Mouse (Mus musculus): Measurements from ENCODE around the gene Ncf2. TPM values are rescaled to one million over a fixed set of nuclear protein-coding genes. Genes with fewer than 3 reads are reported as not detected.

Gene Ncf2
- polyA plus RNA-seq (2012; rRNA removed) = 29.7 and 33.7 TPM in 2 replicates

DNA sequence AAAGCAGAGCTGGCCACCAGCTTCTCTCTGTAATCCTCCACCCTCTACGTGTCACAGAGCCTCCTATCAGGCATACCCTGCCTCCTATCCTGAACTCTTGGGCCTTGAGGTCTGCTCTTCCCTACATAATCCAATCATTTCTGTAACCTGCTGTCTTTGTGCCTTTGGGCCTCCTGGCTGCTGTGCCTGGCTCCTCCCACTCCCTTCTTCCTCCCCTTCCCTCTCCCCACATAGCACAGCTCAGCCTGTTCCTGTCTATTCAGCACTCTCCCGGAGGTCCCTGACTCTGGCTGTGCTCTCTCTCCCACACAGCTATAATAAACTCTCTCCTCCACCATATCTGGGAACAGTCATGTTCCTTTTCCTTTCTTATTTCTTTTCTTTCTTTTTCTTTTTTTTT lies at the start of gene Ncf2:
Gene Ncf2 (plus strand): TSS at position 298 of the 400 bp plus-strand sequence.
- WGBS = 38% methylated on average over 2 of the region's 2 CpGs
- Histone ChIP-seq H3K4me1 (ENCODE audit: control insufficient read depth, insufficient read depth, insufficient read length) (peaks cover 10% of the 10 kb centered on the region; the same call in 1 of the 2 replicates), H3K27ac (ENCODE audit: insufficient read depth, low read length) (peak within 1 kb of the TSS; percentile 8; the same call in 1 of the 2 replicates), H3K36me3 (ENCODE audit: control insufficient read depth, insufficient read depth, low read length) (no peaks in the 10 kb centered on the region), H3K4me3 (ENCODE audit: extremely low read depth, insufficient read depth, insufficient read length) (no peak within 1 kb of the TSS), H3K27me3 (ENCODE audit: control insufficient read depth, insufficient read depth, low read length) (no peaks in the 10 kb centered on the region)
- no peak for TF ChIP-seq POLR2A (IDR thresholded peaks at IDR 0.05; ENCODE audit: low read depth, low read length)
- TF ChIP-seq CTCF (IDR thresholded peaks at IDR 0.05; ENCODE audit: extremely low read depth, insufficient read depth, insufficient read length, insufficient replicate concordance) = no peak
- no peak for DNase-seq (ENCODE audit: low read depth in 1 of 2, low spot score in 2 of 2)

DNA sequence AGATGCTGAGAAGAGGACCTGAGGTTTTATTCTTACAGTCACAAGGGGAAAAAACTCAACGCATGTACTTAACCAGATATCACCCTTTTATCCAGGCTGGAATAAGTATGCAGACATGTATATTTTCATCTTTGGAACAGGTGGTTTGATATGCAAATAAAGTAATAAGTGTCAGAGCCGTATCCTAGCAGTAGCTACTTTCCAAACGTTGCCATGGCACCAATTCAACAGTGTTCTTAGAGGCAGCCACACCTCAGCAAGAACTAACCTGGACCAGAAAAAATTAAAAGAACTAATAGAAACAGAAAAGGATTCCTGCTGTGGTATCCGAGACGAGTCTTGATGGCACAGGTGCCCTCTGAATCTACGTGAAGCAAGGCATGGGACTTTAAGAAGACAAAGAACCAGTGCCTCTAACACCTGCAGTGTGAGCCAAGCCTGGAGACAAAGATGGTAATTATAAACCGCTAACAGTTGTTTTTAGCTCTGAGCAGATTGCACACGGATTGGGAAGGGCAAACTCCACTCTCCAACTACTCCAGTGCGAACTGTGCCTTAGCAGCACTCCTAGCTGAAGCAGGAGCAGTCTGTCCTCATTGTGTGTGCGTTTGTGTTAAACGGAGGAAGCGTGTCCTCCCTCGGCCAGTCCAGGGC lies 49.6 kb upstream of the Ncf2 start, which contains the start of gene Apobec4:
Gene Apobec4 (plus strand): TSS at position 240 of the 654 bp plus-strand sequence.
- H3K4me3 ChIP-seq (ENCODE audit: extremely low read depth, insufficient read depth, insufficient read length) = no peak within 1 kb of the TSS
- TF ChIP-seq POLR2A (IDR thresholded peaks at IDR 0.05; ENCODE audit: low read depth, low read length) = no peak
- no peak for TF ChIP-seq CTCF (IDR thresholded peaks at IDR 0.05; ENCODE audit: extremely low read depth, insufficient read depth, insufficient read length, insufficient replicate concordance)

DNA sequence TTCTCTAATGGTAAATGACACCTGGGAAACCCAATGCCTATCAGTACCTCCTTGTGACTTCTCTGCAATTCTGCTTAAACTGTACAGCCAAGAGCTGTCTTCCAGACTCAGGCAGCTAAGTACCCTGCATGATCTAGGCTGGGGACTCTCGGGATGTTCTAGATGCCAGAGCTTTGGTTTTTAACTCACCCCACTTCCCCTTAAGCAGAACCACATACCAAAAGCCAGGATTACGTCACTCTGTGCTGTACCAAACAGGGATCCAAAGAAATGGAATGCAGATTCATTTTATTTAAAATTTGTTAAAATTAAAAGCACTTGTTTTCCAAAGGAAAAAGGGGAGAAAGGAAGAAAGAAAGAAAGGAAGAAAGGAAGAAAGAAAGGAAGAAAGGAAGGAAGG lies 38.2 kb upstream of the Ncf2 start:
- Histone ChIP-seq H3K27ac (ENCODE audit: insufficient read depth, low read length) (no peak overlapping the region), H3K27me3 (ENCODE audit: control insufficient read depth, insufficient read depth, low read length) (no peaks in the 10 kb centered on the region; the same call in 1 of the 2 replicates), H3K36me3 (ENCODE audit: control insufficient read depth, insufficient read depth, low read length) (no peaks in the 10 kb centered on the region), H3K4me3 (ENCODE audit: extremely low read depth, insufficient read depth, insufficient read length) (no peak overlapping the region), H3K4me1 (ENCODE audit: control insufficient read depth, insufficient read depth, insufficient read length) (no peaks in the 10 kb centered on the region)
- no peak for DNase-seq (ENCODE audit: low read depth in 1 of 2, low spot score in 2 of 2)
- no peak for TF ChIP-seq CTCF (IDR thresholded peaks at IDR 0.05; ENCODE audit: extremely low read depth, insufficient read depth, insufficient read length, insufficient replicate concordance)
- TF ChIP-seq POLR2A (IDR thresholded peaks at IDR 0.05; ENCODE audit: low read depth, low read length) = no peak
- WGBS = 51% methylated on average over 2 of the region's 2 CpGs

More for the DNA sequence above, 49.6 kb upstream of the Ncf2 start, which contains the start of gene Apobec4:
- no peaks in the 10 kb centered on the region for H3K27me3 ChIP-seq (ENCODE audit: control insufficient read depth, insufficient read depth, low read length)
- no peaks in the 10 kb centered on the region for H3K36me3 ChIP-seq (ENCODE audit: control insufficient read depth, insufficient read depth, low read length)
- peaks cover 2% of the 10 kb centered on the region; the same call in 1 of the 2 replicates for H3K4me1 ChIP-seq (ENCODE audit: control insufficient read depth, insufficient read depth, insufficient read length)
- WGBS = 72% methylated on average over 13 of the region's 13 CpGs
- no peak for DNase-seq (ENCODE audit: low read depth in 1 of 2, low spot score in 2 of 2)
- H3K27ac ChIP-seq (ENCODE audit: insufficient read depth, low read length) = no peak within 1 kb of the TSS

DNA sequence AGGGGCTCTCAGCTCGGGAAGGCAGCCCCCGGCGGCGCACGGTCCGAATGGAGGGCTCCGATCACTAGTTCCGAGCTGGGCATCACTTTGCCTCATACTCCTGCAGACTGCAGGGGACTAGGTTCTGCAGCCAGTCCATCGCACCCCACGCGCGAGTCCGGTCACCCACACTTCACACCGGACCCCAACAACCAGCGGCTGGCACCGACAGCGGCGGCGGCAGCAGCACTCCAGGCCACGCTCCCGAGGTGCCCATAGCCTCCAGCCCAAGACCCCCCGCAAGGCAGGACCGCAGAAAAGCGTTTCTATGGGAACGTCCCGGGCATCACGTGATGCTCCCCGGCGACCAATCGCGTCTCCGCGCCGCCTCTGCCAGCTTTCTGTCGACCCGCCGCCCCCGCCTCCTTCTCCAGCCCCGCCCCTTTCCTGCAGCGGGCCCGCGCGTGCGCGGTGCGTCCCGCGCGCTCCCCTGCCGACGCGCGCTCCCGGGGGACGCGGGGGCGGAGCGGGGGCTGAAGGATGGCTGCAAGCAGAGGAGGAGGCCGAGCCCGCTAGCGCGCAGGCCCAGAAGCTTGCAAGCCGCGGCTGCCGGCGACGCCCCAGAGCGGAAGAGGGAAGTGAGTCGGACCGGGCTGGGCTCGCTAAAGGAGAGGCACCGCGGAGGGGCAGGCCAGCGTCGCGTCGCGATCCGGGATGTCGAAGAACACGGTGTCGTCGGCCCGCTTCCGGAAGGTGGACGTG lies 33.8 kb upstream of the Ncf2 start, which contains the start of the genes Rgl1 and Arpc5:
Gene Rgl1 (minus strand): TSS at position 320 of the 741 bp plus-strand sequence.
Gene Arpc5 (plus strand): TSS at position 511 of the 741 bp plus-strand sequence.
- Histone ChIP-seq H3K4me1 (ENCODE audit: control insufficient read depth, insufficient read depth, insufficient read length) (no peaks in the 10 kb centered on the region), H3K36me3 (ENCODE audit: control insufficient read depth, insufficient read depth, low read length) (peaks cover 16% of the 10 kb centered on the region), H3K4me3 (ENCODE audit: extremely low read depth, insufficient read depth, insufficient read length) (peak within 1 kb of the TSS; percentile 100), H3K27ac (ENCODE audit: insufficient read depth, low read length) (peak within 1 kb of the TSS; percentile 98), H3K27me3 (ENCODE audit: control insufficient read depth, insufficient read depth, low read length) (no peaks in the 10 kb centered on the region; the same call in 1 of the 2 replicates)
- under 1% methylated on average over 86 of the region's 86 CpGs for WGBS
- TF ChIP-seq CTCF (IDR thresholded peaks at IDR 0.05; ENCODE audit: extremely low read depth, insufficient read depth, insufficient read length, insufficient replicate concordance) (no peak), POLR2A (IDR thresholded peaks at IDR 0.05; ENCODE audit: low read depth, low read length) (peak; percentile 96)
- peak; percentile 93 to 97 for DNase-seq (ENCODE audit: low read depth in 1 of 2, low spot score in 2 of 2)

DNA sequence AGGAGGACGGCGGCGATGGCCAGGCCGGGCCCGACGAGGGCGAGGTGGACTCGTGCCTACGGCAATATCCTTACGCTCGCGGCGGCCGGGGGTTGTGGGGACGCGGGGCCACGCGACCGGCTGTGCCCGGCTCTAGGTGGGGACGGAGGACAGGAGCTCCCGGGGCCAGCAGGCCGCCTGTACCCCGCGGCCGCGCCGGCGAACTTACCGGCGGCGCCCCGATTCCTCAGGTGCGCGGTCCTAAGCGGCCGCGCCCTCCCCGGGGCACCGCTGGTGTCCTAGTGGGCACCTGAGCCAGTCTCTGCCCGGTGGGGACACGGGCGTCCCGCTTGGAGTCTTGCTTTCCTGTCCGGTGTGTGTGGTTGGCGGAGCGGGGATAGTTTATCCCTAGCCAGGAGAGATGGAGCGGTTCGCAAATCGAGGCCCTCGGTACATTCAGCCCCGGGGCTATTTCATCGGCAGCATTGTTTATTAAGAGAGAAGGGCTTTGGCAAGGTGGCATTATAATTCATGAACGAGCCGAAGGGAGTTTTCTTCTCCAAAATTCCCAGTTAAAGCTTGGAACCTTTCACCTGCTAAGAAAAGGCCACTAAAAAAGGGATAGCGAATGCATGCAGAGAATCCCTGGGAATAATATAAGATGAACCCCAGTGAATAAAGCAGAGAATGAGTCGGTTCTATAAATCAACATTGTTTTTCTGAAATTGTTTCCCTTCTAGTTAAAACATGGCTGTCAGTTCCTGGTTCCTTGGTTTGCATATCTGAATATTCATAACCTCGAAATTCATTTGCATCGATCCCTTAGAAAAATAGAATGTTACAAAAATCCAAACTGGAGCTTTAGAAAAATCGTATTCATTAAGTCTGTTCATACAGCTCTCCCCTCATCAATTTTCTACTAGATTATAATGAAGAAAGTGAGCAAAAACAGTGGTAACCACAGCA lies 32.9 kb upstream of the Ncf2 start:
- TF ChIP-seq CTCF (IDR thresholded peaks at IDR 0.05; ENCODE audit: extremely low read depth, insufficient read depth, insufficient read length, insufficient replicate concordance) (no peak), POLR2A (IDR thresholded peaks at IDR 0.05; ENCODE audit: low read depth, low read length) (no peak)
- H3K4me1 ChIP-seq (ENCODE audit: control insufficient read depth, insufficient read depth, insufficient read length) = no peaks in the 10 kb centered on the region
- H3K27ac ChIP-seq (ENCODE audit: insufficient read depth, low read length) = peak overlapping the region; percentile 98
- WGBS = under 1% methylated on average over 58 of the region's 60 CpGs
- DNase-seq (ENCODE audit: low read depth in 1 of 2, low spot score in 2 of 2) = no peak
- H3K36me3 ChIP-seq (ENCODE audit: control insufficient read depth, insufficient read depth, low read length) = peaks cover 20% of the 10 kb centered on the region
- H3K27me3 ChIP-seq (ENCODE audit: control insufficient read depth, insufficient read depth, low read length) = no peaks in the 10 kb centered on the region; the same call in 1 of the 2 replicates
- peak overlapping the region; percentile 100 for H3K4me3 ChIP-seq (ENCODE audit: extremely low read depth, insufficient read depth, insufficient read length)
